Mouse (Mus musculus) CD4-positive, CD25-positive, alpha-beta regulatory T cell, adult 2 months (primary cell): ENCODE measurements at regions not wholly inside any gene's neighbourhood (a gene's known extent, or its start where the extent isn't known, plus 50 kb on each side); places are given as distances from the start of the nearest gene placed in this dataset.

Source experiments
- DNase-seq: peaks from one replicate; pipeline ENCODE4 v3.0.0-alpha.2; 2012; ENCODE audit warnings: low read depth, low spot score

- no peak for DNase-seq
These were observed 162.7 kb upstream of the Atp2b1 start for GRCm38 (mm10) chr10:98751376-98752058.

- no peak for DNase-seq
These were observed 153.1 kb upstream of the Atp2b1 start for GRCm38 (mm10) chr10:98761080-98761479.

GRCm38 (mm10) chr10:98765786-98766419, 148.3 kb upstream of the Atp2b1 start:
- DNase-seq: no peak

- DNase-seq: no peak
These were observed 134.4 kb upstream of the Atp2b1 start for GRCm38 (mm10) chr10:98779783-98780182.

- no peak for DNase-seq
These were observed 133.3 kb upstream of the Atp2b1 start for GRCm38 (mm10) chr10:98780938-98781337.

- DNase-seq: peak; percentile 66
These were observed 132.3 kb upstream of the Atp2b1 start for GRCm38 (mm10) chr10:98781888-98782351.

- DNase-seq: peak; percentile 78
These were observed 128.8 kb upstream of the Atp2b1 start for GRCm38 (mm10) chr10:98785411-98785810.

GRCm38 (mm10) chr10:98786089-98786488, 128.1 kb upstream of the Atp2b1 start:
- DNase-seq: peak; percentile 45

GRCm38 (mm10) chr10:98789763-98790162, 124.4 kb upstream of the Atp2b1 start:
- DNase-seq: no peak

- no peak for DNase-seq
These were observed 123.8 kb upstream of the Atp2b1 start for GRCm38 (mm10) chr10:98790456-98790855.

- no peak for DNase-seq
These were observed 122.0 kb upstream of the Atp2b1 start for GRCm38 (mm10) chr10:98792019-98792741.

GRCm38 (mm10) chr10:98793926-98794536, 120.2 kb upstream of the Atp2b1 start:
- DNase-seq: no peak

- DNase-seq: peak; percentile 34
These were observed 118.2 kb upstream of the Atp2b1 start for GRCm38 (mm10) chr10:98796016-98796415.

- peak; percentile 59 for DNase-seq
These were observed 115.4 kb upstream of the Atp2b1 start for GRCm38 (mm10) chr10:98798634-98799415.

- DNase-seq: no peak
These were observed 114.4 kb upstream of the Atp2b1 start for GRCm38 (mm10) chr10:98799830-98800229.

- DNase-seq: no peak
These were observed 113.3 kb upstream of the Atp2b1 start for GRCm38 (mm10) chr10:98800949-98801348.

- no peak for DNase-seq
These were observed 109.2 kb upstream of the Atp2b1 start for GRCm38 (mm10) chr10:98805013-98805412.

- no peak for DNase-seq
These were observed 107.2 kb upstream of the Atp2b1 start for GRCm38 (mm10) chr10:98806798-98807535.

- no peak for DNase-seq
These were observed 105.6 kb upstream of the Atp2b1 start for GRCm38 (mm10) chr10:98808644-98809043.

GRCm38 (mm10) chr10:98829051-98829450, 85.2 kb upstream of the Atp2b1 start:
- DNase-seq: no peak

GRCm38 (mm10) chr10:98831488-98831887, 82.7 kb upstream of the Atp2b1 start:
- DNase-seq: no peak
